Mouse (Mus musculus): ENCODE results near the gene Prr23a2. TPM values are rescaled to one million over a fixed set of nuclear protein-coding genes. Genes with fewer than 3 reads are reported as not detected.
A peak's percentile ranks its signal among the peaks of the same experiment; 100 is the strongest.

Gene Prr23a2
- polyA plus RNA-seq, 1 experiment = not detected

DNA sequence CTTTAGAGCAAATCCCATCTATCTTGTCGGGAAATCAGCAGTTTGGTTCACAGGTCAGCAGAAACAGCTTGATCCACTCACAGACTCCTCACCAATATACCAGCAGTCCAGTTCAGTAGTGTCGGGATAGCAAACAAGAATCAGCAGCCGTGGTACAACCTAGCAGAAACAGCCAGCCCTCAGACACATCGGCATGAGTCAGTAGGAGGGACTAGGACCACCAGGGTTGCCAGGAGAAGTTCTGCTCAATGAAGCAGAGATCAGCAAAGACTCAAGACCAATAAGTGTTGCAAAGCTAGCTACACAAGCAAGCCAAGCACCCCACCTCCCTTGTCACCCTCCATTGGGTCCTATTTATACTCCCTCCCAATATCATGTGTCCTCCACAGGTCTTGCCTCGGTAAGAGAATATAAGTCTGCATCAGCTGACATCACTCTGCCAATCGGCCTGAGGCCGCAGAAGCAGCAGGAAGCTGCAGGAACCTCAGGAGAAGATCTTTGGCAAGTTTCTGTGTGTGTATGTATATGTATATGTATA, 18.7 kb upstream of the Prr23a2 start:
- DNase-seq = no peak
- Histone ChIP-seq H3K4me1 (ENCODE audit: control insufficient read depth, insufficient read depth, low read length) (no peaks in the 10 kb centered on the region), H3K4me3 (replicated peaks; ENCODE audit: extremely low read depth, low read depth, low read length) (no peak overlapping the region)
- 58% methylated on average over 7 of the region's 7 CpGs for WGBS
- TF ChIP-seq CTCF (IDR thresholded peaks at IDR 0.05; ENCODE audit: insufficient read depth, low read length) (no peak), POLR2A (IDR thresholded peaks at IDR 0.05; ENCODE audit: borderline replicate concordance, extremely low read depth, low read depth, low read length) (no peak)

DNA sequence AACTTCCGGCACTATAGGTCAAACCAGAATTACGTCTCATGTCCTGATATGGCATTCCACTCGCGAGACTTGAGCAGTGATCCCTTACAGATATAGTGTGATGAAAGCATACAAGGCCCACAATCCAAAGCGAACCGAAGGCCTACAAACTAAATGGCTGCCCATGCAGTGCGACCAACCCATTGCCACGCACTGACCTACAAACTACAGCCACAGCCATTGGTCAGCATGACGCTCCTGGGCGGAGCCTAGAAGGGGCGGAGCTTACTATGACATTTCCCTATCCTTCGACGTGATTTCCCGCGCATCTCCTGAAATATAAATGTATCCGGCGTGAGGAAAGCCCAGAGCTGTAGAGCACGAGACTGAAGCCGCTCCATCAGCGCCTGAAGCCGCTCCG, 14.2 kb upstream of the Prr23a2 start, which contains the start of gene Prr23a1:
Gene Prr23a1, plus strand, starts transcription at position 387 of the 400 bp plus-strand sequence.
- no peak for DNase-seq
- Histone ChIP-seq H3K4me3 (replicated peaks; ENCODE audit: extremely low read depth, low read depth, low read length) (no peak within 1 kb of the TSS), H3K4me1 (ENCODE audit: control insufficient read depth, insufficient read depth, low read length) (no peaks in the 10 kb centered on the region)
- 59% methylated on average over 22 of the region's 22 CpGs for WGBS
- TF ChIP-seq POLR2A (IDR thresholded peaks at IDR 0.05; ENCODE audit: borderline replicate concordance, extremely low read depth, low read depth, low read length) (no peak), CTCF (IDR thresholded peaks at IDR 0.05; ENCODE audit: insufficient read depth, low read length) (no peak)

DNA sequence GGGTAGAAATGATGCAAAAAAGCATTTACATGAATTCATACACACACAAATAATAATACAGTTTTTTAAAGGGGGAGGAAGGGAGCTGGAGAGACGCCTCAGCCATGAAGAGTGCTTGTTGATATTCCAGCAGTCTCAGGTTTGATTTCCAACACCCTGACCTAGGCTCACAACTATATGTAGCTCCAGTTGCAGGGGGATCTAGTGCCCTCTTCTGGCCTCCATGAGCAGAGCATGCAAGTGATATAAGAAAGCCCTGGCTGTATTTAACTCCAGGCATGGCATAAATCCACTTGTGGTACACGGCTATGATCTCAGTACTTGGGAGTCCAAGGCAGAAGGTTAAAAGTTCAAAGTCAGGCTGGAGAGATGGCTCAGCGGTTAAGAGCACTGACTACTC, 7.2 kb downstream of the Prr23a2 start:
- WGBS = 61% methylated on average over 3 of the region's 3 CpGs
- Histone ChIP-seq H3K4me1 (ENCODE audit: control insufficient read depth, insufficient read depth, low read length) (no peaks in the 10 kb centered on the region), H3K4me3 (replicated peaks; ENCODE audit: extremely low read depth, low read depth, low read length) (no peak overlapping the region)
- DNase-seq = no peak
- TF ChIP-seq POLR2A (IDR thresholded peaks at IDR 0.05; ENCODE audit: borderline replicate concordance, extremely low read depth, low read depth, low read length) = no peak
- TF ChIP-seq CTCF (IDR thresholded peaks at IDR 0.05; ENCODE audit: insufficient read depth, low read length) = 0 out of 2 replicates have a peak, but pooled peaks have one; percentile 12

DNA sequence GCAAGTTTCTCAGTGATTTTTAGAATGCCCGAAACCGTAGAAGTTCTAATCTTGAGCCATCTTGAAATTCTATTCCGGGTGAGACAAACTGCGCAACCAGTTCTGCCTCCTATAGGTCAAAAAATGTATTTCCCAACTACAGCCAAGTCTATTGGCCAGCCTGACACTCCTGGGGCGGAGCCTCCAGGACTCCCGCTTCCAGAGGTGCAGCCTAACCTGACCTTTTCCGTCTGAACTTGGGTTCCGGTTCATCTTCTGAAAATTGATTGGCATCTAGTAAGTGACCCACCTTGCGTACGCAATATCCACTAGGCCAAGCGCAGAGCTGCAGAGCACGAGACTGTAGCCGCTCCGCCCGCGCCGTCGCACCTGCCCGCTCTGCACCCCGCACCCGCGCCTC, 8.3 kb downstream of the Prr23a2 start, which contains the start of gene Prr23a3:
Gene Prr23a3, plus strand, starts transcription at position 197 of the 400 bp plus-strand sequence.
- Histone ChIP-seq H3K4me3 (replicated peaks; ENCODE audit: extremely low read depth, low read depth, low read length) (no peak within 1 kb of the TSS), H3K4me1 (ENCODE audit: control insufficient read depth, insufficient read depth, low read length) (no peaks in the 10 kb centered on the region)
- 46% methylated on average over 22 of the region's 22 CpGs for WGBS
- no peak for DNase-seq
- no peak for TF ChIP-seq POLR2A (IDR thresholded peaks at IDR 0.05; ENCODE audit: borderline replicate concordance, extremely low read depth, low read depth, low read length)

DNA sequence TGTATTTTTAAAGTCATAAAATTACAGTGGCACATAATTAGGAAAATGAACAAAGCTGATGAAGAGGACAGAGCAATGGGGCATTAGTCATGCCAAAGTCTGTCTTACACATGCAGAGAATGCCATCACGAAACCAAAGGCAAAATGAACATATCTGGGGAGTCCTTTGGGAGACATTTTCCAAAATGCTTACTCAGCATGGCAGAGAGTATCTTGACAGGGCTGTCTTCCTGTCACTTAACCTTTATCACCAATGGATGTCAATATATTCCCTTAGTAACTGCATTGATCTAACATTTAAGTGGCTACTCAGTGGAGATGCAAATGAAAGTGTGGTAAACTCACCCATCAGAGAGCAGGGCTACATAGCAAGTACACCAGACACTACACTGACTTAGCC, 45.2 kb downstream of the Prr23a2 start:
- DNase-seq = no peak
- Histone ChIP-seq H3K4me1 (ENCODE audit: control insufficient read depth, insufficient read depth, low read length) (no peaks in the 10 kb centered on the region), H3K4me3 (replicated peaks; ENCODE audit: extremely low read depth, low read depth, low read length) (no peak overlapping the region)
- no peak for TF ChIP-seq CTCF (IDR thresholded peaks at IDR 0.05; ENCODE audit: insufficient read depth, low read length)
- no peak for TF ChIP-seq POLR2A (IDR thresholded peaks at IDR 0.05; ENCODE audit: borderline replicate concordance, extremely low read depth, low read depth, low read length)
- WGBS = 64% methylated on average over 1 of the region's 1 CpGs

DNA sequence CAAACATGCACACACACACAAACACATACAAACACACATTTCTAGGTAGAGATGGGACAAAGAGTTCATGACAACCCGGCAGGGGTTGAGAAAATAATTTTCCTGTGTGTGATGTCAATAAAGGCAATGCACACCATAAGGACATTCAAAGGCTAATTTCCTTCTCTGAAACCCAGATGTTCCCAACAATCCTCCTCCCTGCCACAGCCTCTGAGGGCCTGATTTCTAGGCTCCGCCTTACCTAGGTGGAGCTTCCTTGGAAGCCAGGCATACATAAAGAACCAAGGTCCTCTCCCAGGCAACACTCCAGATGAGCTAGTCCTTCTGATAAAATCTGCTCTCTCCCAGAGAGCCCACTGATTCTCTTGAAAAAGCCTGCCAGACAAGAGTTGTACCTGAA, 46.5 kb downstream of the Prr23a2 start, which contains the start of gene 7420426K07Rik:
Gene 7420426K07Rik, plus strand, starts transcription at position 301 of the 400 bp plus-strand sequence.
- Histone ChIP-seq H3K4me3 (replicated peaks; ENCODE audit: extremely low read depth, low read depth, low read length) (no peak within 1 kb of the TSS), H3K4me1 (ENCODE audit: control insufficient read depth, insufficient read depth, low read length) (no peaks in the 10 kb centered on the region)
- no peak for DNase-seq
- 91% methylated on average over 2 of the region's 2 CpGs for WGBS
- TF ChIP-seq CTCF (IDR thresholded peaks at IDR 0.05; ENCODE audit: insufficient read depth, low read length) = no peak
- no peak for TF ChIP-seq POLR2A (IDR thresholded peaks at IDR 0.05; ENCODE audit: borderline replicate concordance, extremely low read depth, low read depth, low read length)

Other genes starting within 250 kb of the Prr23a2 start
- gene Prr23a1, start 14.0 kb upstream of the Prr23a2 start, polyA plus RNA-seq (2012; rRNA removed) = not detected in 2 replicates
- not detected in 2 replicates for gene Prr23a3, start 8.3 kb downstream of the Prr23a2 start, polyA plus RNA-seq (2012; rRNA removed)
- not detected in 2 replicates for gene 7420426K07Rik, start 46.6 kb downstream of the Prr23a2 start, polyA plus RNA-seq (2012; rRNA removed)
- gene Foxl2, start 98.8 kb downstream of the Prr23a2 start, polyA plus RNA-seq (2012; rRNA removed) = not detected in 2 replicates
- gene Faim, start 129.9 kb downstream of the Prr23a2 start, polyA plus RNA-seq (2012; rRNA removed) = 5.2 and 6.6 TPM in 2 replicates
- gene Gm1123, start 179.2 kb downstream of the Prr23a2 start, polyA plus RNA-seq (2012; rRNA removed) = 0.38 TPM in 1 of 2 replicates, not detected in the other